Mouse (Mus musculus): ENCODE data around the gene Tshb. TPM values are rescaled to one million over a fixed set of nuclear protein-coding genes. Genes with fewer than 3 reads are reported as not detected.

The Tshb gene
- total RNA-seq, 4 experiments from 2014 or later, result not detected

GRCm38 (mm10) chr3:102737106-102737505, 45.4 kb downstream of the Tshb start:
- DNase-seq (ENCODE audit: low spot score in 2 of 2), result no peak

DNA sequence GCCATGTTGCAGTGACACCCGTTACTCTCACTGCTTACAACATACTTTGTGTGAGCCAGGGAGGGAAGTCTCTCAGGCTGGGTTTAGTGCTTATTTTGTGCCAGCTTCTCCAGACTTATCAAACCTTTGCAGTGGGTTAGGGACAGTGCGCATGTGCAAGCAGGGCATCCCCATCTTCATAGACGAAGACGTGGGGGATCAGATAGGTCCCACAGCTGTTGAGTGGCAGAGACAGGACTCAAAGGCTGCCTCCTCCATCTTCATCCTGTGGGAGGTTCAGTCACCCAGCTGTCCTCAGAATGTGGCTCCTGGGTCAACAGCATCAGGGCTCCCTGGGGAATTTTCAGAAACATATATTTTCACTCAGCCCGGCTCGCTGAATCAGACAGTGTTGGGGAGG, 46.1 kb downstream of the Tshb start:
- DNase-seq (ENCODE audit: low spot score in 2 of 2), result no peak

GRCm38 (mm10) chr3:102735638-102736037, 46.9 kb downstream of the Tshb start:
- DNase-seq (ENCODE audit: low spot score in 2 of 2), result no peak

- DNase-seq (ENCODE audit: low spot score in 2 of 2), result peak; percentile 11 to 24
These were observed 47.4 kb downstream of the Tshb start for GRCm38 (mm10) chr3:102735031-102735558.

DNA sequence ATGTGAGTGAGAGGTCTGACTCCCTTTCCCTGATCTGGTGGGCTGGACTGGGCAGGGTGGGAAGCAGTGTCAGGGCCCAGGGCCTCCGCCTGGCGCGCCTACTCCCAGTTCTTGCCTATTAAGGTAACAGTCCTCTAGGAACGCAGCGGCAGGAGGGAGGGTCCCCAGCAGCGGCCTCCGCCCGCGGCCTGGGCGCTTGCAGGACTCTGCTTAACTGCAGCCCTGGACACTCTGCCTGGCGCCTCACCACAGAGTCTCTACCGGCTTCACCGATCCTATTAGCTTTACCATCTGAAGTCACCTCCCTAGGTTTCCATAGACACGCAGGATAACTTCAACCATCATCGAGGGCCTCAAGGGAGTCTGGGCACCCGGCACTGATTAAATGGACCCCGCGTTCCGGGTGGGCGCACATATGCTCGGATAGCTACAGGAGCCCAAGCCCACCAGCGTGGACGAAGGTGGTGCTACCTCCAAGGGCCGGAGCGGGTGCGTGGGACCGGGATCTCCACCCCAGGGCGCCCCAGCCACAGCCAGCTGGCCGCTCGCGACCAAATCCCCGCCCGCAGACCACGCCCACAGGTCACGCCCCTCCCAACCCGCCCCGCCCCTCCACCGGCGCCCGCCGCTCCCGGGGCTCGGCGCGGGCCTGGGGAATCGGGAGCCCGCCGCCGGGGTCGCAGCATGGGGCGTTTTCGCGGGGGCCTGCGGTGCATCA, 48.0 kb downstream of the Tshb start, which contains the start of gene Tspan2:
Gene Tspan2, plus strand, starts transcription at position 217 of the 718 bp plus-strand sequence.
- DNase-seq (ENCODE audit: low spot score in 2 of 2), result peak; percentile 14 to 31

DNA sequence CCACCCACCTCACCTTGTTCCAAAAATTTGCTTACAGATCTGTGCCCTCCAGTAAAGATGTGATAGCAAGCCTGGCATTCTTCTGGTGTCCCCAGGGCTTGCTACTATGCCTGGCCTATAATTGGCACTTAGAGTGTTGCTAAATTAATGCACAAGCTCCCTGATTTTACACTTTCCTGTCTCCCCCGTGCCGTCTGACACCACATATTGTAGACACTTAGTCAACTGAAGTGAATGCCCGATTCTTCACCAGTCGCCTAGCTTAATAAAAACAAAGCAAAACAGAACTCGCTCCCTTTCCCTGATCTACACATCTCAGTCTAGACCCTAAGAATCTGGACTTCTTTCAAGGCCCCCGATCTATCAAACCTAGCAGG, 48.6 kb downstream of the Tshb start:
- no peak for DNase-seq (ENCODE audit: low spot score in 2 of 2)

GRCm38 (mm10) chr3:102733050-102733449, 49.5 kb downstream of the Tshb start:
- no peak for DNase-seq (ENCODE audit: low spot score in 2 of 2)

GRCm38 (mm10) chr3:102732619-102733018, 49.9 kb downstream of the Tshb start:
- DNase-seq (ENCODE audit: low spot score in 2 of 2), result no peak

GRCm38 (mm10) chr3:102731112-102731511, 51.4 kb downstream of the Tshb start:
- no peak for DNase-seq (ENCODE audit: low spot score in 2 of 2)

- no peak for DNase-seq (ENCODE audit: low spot score in 2 of 2)
These were observed 53.1 kb downstream of the Tshb start for GRCm38 (mm10) chr3:102729416-102729815.

Other genes with a start within 250 kb of the Tshb start
- gene Tspan2, start 48.2 kb downstream of the Tshb start, total RNA-seq (2022), result 1 to 10 TPM; 3.0 to 4.0 (median 3.3) TPM
- not detected for gene Sycp1, start 153.4 kb upstream of the Tshb start, total RNA-seq (2022)
- not detected for gene Nr1h5, start 181.4 kb upstream of the Tshb start, total RNA-seq (2022)
- gene Sike1, start 213.0 kb upstream of the Tshb start, total RNA-seq (2022), result 10 to 100 TPM; 27.7 to 31.4 (median 29.6) TPM
- gene Csde1, start 237.7 kb upstream of the Tshb start, total RNA-seq (2022), result 1,000 to 10,000 TPM; 1,070 to 1,406 (median 1,168) TPM